Mouse (Mus musculus) right cerebral cortex, adult 2 months (tissue): Measurements from ENCODE around the gene Dst.

ENCODE experiments used
- DNase-seq, 2 experiments: peaks; one replicate each; pipeline ENCODE4 v3.0.0; 2021 to 2022; ENCODE audit warnings: low spot score in 2 of 2

Gene Dst

DNA sequence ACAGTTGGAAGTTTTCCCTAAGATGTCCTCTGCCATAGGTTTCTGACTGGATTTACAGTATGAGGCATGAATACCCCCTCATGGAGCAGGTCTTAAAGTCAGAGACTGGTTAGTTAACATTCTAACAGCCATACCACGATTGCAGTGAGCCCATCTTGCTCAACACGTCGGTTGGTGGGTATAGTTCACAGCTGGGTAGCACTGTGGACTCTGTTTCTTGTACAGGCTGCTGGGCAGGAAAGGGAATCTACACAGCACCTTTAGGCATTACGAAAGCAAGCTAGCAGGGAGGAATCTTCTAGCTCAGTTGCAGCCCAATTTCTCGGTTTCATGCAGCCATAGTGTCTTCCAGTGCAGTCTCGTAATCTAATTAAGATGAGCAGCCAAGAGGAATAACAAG lies 69.8 kb downstream of the Dst start:
- DNase-seq = no peak

DNA sequence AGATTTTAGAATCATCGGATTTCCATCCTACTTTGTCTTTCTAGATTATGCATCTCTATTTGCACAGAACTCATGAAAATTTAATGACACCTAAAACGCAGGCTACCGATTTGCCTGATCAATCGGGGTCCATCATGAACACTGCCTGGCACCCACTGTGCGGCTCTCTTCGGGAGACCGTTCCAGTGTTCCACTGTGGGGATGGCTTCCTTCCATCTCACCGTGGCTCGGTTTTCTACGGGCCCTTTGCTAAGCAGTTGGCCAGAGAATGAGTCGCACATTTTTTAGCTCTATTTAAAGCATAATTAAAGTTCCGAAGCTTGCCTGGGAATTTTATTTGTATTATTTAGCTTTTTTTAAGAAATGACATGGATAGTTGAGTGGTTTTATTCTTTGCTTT lies 72.4 kb downstream of the Dst start:
- DNase-seq = peak in 1 of 2 experiments; percentile 27

DNA sequence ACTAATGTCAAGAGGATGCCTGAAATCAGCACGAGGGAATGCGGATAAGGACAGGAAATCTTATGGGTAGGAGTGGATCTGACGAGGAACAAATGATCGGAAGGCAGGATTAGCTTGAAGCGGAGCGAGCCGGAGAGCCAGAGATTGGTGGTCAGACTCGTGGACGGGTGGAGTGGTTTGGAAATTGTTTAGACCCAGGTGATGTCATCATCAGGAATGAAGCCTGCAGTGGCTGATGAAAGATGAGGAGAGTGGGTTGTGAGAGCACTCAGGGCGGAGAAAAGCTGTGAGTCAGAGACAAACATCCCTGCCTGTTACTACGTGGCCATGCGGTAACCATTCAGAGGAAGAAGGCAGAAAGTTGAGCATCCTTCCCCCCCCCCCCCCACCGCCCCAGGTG lies 81.6 kb downstream of the Dst start:
- DNase-seq = no peak

DNA sequence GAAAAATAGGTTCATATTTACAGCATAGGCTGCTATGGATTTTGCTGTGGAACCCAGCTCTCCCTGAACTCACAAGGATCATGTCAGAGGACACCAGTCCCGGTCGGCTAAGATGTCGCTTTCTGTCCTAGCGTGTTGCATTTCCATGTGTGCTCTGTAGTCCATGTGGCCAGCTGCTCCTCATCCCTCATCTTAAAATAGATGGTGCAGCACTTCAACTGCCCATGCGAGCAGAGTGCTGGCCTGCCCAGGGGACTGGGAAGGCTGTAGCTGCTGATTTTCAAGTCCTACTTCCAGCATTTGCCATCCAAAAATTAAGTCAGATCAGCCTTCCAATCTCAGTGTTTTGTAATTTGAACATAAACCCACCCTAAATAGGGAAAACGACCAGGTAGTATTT lies 83.0 kb downstream of the Dst start:
- no peak for DNase-seq

DNA sequence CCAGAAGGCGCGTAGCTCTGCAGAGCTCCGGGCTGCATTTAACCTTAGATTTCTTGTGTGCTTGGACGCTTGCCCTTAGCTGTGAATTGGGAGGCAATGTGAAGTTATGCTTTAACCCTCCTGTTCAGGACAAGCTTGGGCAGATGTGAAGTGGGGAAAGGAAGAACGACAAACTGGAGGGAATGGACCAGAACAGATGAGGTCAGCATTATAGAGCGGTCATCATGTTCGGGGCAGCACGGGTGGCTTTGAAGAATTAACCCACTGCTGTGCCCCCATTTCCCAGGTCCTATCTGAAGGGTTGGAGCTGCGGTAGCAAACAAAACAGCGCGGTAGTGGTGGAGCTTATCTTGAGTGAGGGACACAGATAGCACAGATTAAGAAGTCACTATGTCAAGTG lies 84.8 kb downstream of the Dst start:
- no peak for DNase-seq

DNA sequence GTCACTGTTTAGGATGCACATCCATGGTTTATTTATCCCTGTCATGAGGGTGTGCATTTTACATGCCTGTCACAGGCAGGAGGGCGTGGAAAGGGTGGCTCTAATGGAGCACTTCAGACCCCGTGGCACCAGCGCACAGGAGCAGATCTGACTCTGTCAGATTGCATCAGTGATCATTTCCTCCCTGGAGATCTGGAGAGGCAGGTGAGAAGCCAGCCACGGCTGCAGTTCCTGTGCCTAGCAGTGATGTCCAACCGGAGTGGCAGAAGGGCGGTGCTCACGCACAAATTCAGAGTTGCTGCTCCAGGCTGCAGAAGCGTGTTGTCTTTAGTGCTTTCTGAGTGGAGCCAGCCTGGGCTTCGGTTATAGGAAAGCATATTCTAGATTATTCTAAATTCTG lies 86.2 kb downstream of the Dst start:
- DNase-seq = no peak

DNA sequence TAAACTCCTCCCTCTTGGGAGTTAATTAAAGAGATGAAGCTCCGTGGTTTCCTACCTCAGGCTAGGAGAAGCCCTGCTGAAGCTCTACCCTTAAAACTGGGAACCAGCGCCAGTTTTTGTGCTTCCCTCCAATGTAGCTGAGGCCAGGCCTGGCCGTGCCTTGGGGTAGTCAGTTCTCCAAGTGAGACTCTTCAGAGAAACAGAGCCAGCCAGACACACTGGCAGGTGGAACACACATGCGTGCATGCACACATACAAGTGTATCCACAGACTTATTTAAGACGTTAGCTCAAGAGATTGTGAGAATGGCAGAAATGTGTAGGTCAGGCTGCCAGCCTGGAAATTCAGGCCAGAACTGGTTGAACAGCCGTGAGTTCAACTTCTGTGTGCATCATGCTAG lies 87.4 kb downstream of the Dst start:
- no peak for DNase-seq

DNA sequence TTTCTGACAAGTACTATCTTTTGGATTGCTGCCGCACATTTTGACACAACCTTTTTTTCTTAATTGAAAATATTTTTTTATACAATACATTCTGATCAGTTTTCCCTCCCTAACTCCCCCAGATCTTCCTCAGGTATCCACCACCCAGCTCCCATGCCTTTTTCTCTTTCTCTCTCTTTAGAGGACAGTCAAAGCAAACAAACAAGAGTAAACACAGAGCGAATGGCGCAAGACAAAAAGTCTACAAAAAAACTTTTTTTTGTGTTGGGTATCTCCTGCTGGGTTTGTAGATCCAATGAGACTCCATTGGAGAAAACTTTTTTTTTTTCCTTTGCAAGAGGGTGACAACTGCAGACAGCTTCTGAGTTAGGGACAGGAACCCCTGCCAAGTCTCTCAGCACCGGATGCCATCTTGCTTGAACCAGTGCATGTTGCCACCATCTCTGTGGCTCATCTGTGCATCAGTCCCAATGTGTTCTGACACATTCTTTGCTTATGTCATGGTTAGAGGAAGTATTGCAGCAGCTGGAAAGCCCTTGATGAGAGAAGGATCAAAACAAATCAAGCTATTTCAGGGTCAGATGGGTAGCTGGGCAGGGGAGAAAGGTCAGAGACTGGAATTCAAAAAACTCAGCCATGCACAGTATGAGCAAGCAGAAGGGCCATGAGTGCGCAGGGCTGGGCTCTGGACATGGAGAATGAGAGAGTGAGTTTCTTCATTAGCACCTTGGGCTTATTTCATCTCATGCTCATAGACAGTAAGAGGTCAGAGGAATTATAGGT lies 88.3 kb downstream of the Dst start:
- no peak for DNase-seq

DNA sequence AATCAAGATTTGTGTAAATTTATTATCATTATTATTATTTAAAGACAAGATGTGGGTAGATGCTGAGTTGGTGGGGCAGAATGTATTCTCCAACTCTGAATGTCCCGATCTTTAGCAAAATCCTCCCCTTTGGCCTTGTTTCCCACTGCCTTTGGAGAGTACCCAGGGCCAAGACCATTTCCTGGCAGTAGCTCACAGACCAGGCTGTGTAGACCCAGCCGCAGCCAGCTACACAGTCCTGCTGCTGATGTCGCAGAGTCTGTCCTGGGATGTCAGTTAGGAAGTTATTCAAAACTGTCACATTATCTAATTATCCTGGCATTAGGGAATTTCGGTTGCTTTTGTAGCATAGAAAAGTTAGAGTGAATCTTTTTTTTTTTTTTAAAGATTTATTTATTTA lies 94.3 kb downstream of the Dst start:
- DNase-seq = no peak

DNA sequence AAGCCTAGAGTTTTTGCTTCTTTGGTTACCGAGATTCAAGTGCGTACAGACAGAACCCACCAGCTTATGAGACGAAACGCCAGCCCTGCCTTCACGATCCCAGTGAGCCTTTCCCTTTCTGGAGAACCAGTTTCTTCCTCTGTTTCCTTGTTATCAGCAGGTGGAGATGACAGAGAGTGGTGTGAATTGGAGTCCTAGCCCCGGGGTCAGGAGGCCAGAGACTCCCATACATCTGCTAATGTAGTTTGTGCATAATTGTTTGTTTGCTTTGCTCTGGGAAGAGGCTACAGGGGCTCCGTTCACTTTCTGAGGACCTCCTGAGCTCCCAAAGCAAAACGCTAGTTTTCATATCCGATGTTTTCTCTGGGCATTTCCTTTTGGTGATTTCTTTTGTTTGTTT lies 94.9 kb downstream of the Dst start:
- no peak for DNase-seq

DNA sequence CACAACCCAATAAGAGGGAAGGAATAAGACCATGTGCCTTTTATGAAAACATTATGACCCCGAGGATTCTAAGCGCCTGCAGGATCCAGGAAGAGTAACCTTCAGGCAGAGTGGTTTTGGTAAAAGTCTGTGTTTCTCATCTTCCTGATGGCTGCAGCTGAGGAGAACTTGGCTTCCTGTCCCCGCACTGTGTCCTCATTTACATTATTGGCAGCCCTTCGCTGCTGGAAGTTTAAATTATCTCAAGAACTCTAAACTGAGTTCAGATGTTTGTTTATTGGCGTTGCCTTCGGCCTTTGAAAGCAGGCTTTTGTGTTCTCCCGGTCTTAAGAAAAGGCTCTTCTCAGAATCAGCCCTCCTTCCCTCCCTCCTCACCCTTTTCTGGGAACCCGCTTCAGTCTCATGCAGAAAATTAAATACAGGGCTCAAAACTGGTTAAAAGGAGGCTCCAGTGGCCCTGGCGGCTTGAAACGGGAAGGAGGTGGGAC lies 97.3 kb downstream of the Dst start:
- no peak for DNase-seq

DNA sequence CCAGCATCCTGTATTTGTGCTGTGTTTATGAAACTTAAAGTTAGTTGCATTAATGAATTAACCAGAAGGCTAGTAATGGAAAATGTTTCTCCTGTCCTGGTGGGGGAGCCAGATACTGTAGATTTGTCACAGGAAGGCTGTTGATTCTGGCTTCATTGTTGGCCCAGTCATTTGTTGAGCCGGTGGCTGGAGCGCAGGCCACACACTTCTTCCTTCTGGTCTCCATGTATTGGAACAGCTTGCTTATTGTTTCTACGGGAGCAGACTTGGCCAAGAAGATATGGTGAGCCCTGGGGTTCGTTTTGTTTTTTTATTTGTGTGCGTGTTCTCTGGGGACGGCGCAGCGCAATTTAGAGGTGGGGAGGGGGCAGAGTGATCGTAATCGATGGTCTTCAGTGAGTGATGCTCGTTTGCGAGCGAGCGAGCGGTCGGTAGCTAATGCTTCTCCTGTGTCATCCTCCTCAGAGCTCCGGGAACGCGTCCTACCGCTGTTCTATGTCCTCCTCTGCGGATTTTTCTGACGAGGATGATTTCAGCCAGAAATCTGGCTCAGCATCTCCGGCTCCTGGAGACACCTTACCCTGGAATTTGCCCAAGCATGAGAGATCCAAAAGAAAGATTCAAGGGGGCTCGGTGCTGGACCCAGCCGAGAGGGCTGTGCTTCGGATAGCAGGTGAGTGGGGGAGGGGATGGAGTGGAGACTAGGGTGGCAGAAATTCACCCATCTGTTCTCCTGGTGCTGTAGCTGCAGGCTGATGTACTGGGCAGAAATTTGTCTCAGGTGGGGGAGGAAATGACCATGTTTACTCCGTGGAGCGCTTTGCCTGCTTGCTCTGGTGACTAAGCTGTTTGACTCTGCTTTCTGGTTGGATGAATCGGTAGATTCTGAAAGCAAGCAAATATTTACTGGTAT lies 98.0 kb downstream of the Dst start:
- DNase-seq = peak; percentile 74 to 76

DNA sequence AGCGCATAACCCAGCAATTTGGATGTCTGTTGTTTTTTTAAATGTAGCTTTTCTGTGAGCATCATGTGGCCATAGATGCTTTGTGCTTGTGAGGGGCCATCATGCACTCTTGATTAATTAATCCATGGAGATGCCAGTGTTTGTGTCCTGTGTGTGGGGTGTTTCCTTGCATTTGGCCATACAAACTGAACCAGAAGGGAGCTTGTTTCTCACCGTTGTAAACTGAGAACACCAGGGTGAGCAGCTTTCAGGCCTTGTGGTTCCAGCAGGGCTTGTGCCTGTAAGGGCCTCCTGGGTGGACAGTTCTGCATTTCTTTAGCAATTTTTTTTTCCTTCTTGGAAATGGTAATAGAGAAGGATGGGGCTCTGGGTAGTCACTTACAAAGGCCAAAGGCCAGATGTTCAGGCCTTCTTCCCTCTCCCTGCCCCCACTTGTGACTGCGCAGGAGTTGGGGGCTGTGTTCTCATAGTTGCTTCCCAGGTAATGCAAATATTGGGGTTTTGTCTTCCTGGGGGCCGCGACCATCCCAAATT lies 98.9 kb downstream of the Dst start:
- no peak for DNase-seq

DNA sequence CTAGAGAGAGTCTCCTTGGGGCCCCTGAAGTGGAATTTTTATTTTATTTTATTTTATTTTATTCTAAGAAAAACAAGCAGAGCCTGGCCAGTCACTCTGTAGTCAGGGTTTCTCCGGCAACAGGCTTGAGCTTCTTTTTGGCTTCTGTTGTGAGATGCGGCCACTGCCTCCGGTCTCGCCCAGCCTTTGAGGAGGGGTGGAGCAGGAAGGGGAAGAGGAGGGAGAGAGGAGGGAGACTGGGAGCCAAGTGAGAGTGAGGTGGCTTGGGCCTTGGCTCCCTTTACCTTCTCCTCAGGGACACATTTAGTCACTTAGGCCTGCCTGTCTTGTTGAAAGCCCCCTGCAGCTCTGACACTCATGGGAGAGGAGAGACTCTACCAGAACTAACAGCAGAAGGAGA lies 99.4 kb downstream of the Dst start:
- no peak for DNase-seq

DNA sequence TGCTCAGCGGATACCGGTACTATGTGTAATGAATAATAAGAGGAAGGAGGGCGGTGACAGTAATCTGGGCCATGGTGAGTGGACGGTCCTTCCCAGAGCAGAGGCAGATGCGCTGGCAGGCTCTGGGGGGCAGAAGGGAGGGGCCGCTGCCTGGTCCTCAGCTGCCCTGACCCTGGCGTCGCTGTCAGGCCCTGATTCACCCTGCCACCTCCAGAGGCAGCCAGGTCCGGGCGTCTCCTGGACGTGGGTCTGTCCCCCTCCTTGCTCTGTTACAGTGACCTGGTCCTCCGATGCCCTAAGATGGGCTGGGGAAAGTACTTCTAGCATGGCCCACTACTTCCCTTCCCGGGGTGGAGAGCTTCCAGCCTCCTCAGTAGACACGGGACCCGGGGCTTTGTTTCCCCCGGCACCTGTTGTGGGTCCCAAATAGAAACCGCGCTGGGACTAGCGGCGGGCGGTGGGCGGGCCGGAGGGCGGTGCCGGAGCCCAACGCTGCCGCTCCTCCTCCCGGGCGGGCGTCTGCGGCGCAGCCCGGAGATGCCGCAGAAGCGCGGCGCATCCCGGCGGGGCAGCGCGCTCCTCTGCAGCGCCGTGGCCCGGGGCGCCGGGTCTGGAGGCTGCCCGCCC lies 103.1 kb downstream of the Dst start:
- peak in 1 of 2 experiments; percentile 57 for DNase-seq

DNA sequence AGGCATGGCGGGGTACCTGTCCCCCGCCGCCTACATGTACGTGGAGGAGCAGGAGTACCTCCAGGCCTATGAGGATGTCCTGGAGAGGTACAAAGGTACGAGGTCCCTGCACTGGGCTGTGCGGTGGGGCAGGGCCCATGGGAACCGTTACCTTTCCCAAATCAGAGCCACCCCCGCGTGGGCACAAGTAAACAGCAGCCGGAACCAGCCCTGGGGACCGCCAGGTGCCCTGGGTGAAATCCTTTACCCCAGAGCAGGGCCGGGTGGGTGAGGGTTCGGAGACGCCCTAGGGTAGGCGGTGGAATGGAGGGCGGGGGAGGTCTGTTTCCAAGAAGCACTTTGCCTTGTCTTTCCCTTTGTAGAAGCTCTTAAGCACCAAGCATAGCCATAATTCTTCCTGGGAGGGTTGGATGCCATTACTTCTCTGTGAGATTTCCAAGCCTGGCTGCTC lies 103.8 kb downstream of the Dst start:
- DNase-seq = no peak

DNA sequence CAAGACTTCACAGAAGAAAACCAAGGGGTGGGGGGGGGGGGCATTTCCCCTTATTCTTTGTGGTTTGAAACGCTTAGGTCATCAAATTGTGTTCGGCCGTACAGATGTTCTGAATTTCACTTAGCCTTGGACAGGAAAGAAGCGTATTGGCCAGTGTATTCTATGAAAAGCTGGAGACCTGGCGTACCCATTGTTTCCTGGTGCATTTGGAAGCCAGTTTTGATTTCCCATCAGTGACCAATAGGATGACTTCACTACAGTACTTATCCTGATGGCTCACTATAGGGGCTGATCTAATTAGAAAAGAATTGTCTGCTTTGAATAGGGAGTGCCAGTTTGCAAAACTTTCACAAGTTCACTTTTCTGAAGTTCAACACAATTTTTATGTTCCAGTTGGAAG lies 105.5 kb downstream of the Dst start:
- DNase-seq = no peak

DNA sequence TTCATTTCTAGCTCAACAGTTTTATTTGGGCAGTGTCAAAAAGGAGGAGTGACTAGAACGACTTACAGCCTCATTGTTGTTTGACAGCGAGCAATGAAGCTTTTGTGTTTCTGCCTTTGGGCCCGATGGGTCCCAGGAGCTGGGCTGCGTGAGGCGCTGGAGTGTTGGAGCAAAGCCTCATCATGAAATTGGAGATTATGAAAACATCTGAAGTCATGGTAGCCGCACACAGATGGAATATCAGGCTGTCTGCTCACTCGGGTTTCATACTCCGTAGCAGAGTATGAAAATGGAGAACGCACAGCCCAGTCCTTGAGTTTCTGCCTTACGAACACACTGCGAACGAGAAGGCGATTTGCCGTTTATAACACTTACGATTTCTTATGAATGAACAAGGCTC lies 108.8 kb downstream of the Dst start:
- DNase-seq = no peak

DNA sequence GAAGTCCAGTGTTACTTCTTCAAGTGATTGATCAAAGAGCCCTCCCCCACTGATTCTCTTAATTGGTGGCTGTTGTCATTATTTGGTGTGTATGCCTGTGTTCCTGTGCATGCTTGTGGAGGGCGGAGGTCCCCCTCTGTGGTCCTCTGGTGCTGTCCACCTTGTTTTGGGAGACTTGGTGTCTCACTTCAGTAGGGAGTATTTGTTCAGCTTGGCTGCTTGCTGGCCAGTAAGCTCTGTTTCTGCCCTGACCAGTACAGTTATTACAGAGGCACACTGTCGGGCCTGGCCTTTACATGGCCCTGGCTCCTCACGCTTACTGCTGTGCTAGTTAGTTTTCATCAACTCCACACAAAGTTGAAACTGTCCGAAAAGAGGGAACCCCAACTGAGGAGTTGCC lies 109.3 kb downstream of the Dst start:
- no peak for DNase-seq

DNA sequence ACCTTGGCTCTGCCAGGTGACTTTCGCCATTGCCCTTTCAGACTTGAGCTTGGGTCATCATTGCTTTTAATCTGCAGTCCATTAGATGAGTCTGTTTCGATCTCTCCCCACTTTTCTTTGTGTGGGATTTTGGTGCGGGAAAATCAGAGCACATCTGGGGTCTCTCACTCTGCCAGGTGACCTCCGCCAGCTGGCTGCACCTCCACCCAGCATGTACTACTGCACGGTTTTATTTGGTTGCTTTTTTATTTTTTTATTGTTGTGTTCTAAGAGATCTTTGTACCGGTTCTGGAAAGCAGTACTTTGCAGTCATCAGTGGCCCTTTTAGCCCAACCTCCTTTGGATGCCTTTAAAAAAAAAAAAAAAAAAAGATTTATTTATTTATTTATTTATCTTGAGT lies 112.6 kb downstream of the Dst start:
- no peak for DNase-seq

DNA sequence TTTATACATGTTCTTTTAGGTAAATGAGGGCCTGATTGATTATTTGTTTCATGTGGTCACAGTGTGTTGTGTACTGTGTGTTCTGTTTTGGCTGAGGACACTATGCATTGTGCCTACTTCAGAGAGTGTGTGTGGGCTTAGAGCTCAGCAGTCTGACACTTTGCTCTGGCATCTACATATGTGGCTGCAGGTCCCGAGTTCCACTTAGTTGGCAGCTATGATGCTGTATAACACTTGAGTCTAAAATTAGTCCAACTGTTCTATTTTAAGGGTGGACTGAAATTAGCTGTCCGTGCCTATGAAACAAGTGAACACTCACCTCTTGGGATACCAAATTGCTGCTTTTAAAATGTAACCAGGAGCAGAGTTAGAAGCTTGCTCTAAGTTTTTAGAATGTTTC lies 113.5 kb downstream of the Dst start:
- no peak for DNase-seq

DNA sequence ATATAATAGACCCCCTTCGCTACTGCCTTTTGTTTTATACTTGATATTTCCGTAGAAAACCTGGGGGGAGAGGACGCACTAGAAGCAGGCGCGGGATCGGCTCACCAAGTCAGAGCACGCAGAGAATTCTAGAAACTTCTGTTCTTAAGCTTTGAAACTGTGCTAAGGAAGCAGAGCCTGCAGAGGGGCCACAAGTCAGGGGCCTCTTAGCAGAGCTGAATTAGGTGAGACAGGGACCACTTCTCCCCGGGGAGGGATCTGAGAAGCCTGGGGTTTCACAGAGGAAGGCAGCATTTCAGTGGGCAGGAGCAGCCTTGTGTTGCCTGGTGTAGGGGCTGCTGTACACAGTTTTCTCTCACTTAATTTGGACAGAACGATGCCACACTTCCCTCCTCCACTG lies 115.1 kb downstream of the Dst start:
- DNase-seq = no peak
